Mouse (Mus musculus) megakaryocyte, adult 5-6 weeks (primary cell): ENCODE data around the gene Taf1c. TPM values are rescaled to one million over a fixed set of nuclear protein-coding genes. Genes with fewer than 3 reads are reported as not detected.

Source experiments
- ATAC-seq: 2 replicates; pipeline ENCODE4 v1.8.0; 2016; ENCODE audit warnings: mild to moderate bottlenecking, inconsistent platforms; ENCODE audit not compliant: poor library complexity, severe bottlenecking
- total RNA-seq, 2 experiments: library from RNA; stranded (forward) in 1 of 2; stranded (reverse) in 1 of 2; fragments of 153-499, 151-499 nt in 1 of 2; fragments of 221-1000, 200-1000 nt in 1 of 2; gene quantifications; 2 replicates each; pipeline versions ENCODE4 v1.2.3 to v1.2.4; 2015 to 2017

Gene Taf1c
- total RNA-seq, 2 experiments from 2014 or later = 3.1 to 5.8 TPM

GRCm38 (mm10) chr8:119575366-119575726, 29.7 kb downstream of the Taf1c start:
- ATAC-seq = no peak

GRCm38 (mm10) chr8:119574437-119575365, 30.3 kb downstream of the Taf1c start, which contains the start of the genes Hsdl1 and Dnaaf1:
Gene Hsdl1, minus strand, starts transcription at chr8:119575183.
Gene Dnaaf1, plus strand, starts transcription at chr8:119575235.
- ATAC-seq = peak; percentile 85

- no peak for ATAC-seq
Observed at GRCm38 (mm10) chr8:119572411-119572810, 32.6 kb downstream of the Taf1c start.

GRCm38 (mm10) chr8:119571135-119571534, 33.9 kb downstream of the Taf1c start:
- ATAC-seq = no peak

GRCm38 (mm10) chr8:119569881-119570280, 35.1 kb downstream of the Taf1c start:
- no peak for ATAC-seq

GRCm38 (mm10) chr8:119568951-119569350, 36.1 kb downstream of the Taf1c start:
- no peak for ATAC-seq

GRCm38 (mm10) chr8:119568251-119568650, 36.8 kb downstream of the Taf1c start:
- no peak for ATAC-seq

- ATAC-seq = no peak
Observed at GRCm38 (mm10) chr8:119566367-119566766, 38.7 kb downstream of the Taf1c start.

GRCm38 (mm10) chr8:119563849-119564251, 41.2 kb downstream of the Taf1c start:
- ATAC-seq = no peak

GRCm38 (mm10) chr8:119559402-119559720, 45.7 kb downstream of the Taf1c start:
- ATAC-seq = no peak

- ATAC-seq = peak; percentile 97
Observed at GRCm38 (mm10) chr8:119558603-119559401, 46.2 kb downstream of the Taf1c start, which contains the start of gene Mbtps1. Gene Mbtps1, minus strand, starts transcription at chr8:119558735.

- peak; percentile 64 for ATAC-seq
Observed at GRCm38 (mm10) chr8:119557821-119558602, 47.0 kb downstream of the Taf1c start.

- ATAC-seq = no peak
Observed at GRCm38 (mm10) chr8:119557132-119557531, 47.9 kb downstream of the Taf1c start.

GRCm38 (mm10) chr8:119555861-119556260, 49.2 kb downstream of the Taf1c start:
- no peak for ATAC-seq

GRCm38 (mm10) chr8:119552967-119553366, 52.1 kb downstream of the Taf1c start:
- ATAC-seq = no peak

- ATAC-seq = no peak
Observed at GRCm38 (mm10) chr8:119548560-119549113, 56.4 kb downstream of the Taf1c start.
